18 mouse cellular contexts compared by ENCODE assay signal in the genomic region with DNA sequence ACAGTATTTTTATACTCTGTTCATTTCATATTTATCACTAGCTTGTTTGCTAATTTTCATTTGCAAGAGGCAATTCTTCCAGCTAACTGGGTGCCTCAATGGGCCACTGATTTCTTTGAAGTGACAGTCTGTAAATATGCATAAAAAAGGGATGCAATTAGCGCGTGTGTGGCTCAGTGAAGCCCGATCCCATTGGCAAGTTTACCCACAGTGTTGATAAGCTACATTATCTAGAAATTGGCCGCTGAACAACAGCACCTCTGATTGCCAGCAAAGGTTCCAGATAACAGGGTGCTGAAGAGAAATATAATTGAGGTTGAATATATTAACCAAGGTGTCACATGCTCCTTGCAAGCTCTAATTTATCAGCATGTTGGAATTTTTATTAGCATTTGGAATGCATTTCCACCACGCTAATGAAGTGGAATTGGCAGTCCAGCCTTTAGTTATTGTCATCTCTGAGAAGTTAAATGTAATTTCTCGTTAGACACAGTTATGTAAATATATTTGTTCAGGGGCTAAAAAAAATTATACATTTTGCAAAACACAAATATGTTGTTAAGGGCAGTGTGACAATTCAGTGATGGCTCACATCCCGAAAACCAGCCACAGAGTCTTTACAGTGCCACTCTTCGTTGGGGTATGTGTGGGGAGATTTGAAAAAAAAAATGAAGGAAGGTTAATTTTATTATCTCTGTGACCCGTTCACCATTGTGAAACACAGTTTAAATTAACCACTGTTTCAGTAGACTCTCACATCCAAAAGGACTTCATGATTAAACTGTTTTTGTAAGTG.
DNase-seq lines count a peak whose midpoint lies in the region; ATAC-seq and TF ChIP-seq lines count a peak whose summit lies in the region.
"Had no signal": no experiment of that assay in that cellular context is flagged by ENCODE, and none has a peak within 500 bp of the region (broad histone marks: within the 10 kb centered on the region; RNA-seq: fewer than 3 reads in every experiment).

No protein-coding gene starts in this region.

- H3K9ac ChIP-seq in hindbrain, embryonic 12.5 days = no peak overlapping the region
- no peak overlapping the region for H3K9ac ChIP-seq in forebrain, embryonic 13.5 days
- H3K9ac ChIP-seq in hindbrain, postnatal 0 days (replicated peaks; ENCODE audit: low read length) = no peak overlapping the region
- H3K9ac ChIP-seq: heart, embryonic 12.5 days; kidney, embryonic 15.5 days; limb, embryonic 15.5 days; liver, embryonic 15.5 days; neural tube, embryonic 12.5 days had no signal

- intact Hi-C loops in left cerebral cortex, postnatal 10 days (cut with DNase I) = loop anchor here (10.0 kb wide), 2 partner anchors 406 to 1146 kb away; no protein-coding TSS in a partner anchor

- no peak for TF ChIP-seq POLR2A in brain, embryonic 14.5 days (IDR thresholded peaks at IDR 0.05; ENCODE audit: borderline replicate concordance, extremely low read depth, insufficient read depth, insufficient read length, poor library complexity, severe bottlenecking)

- ATAC-seq in hindbrain, embryonic 12.5 days (ENCODE audit: low FRiP score) = peak; percentile 59
- ATAC-seq in forebrain, embryonic 13.5 days = peak; percentile 94
- ATAC-seq in hindbrain, postnatal 0 days = no peak
- ATAC-seq: inflammation-experienced regulatory T-cells, adult 6 months had no signal

- H3K27me3 ChIP-seq in hindbrain, embryonic 12.5 days = no peaks in the 10 kb centered on the region
- H3K27me3 ChIP-seq in hindbrain, embryonic 10.5 days (ENCODE audit: insufficient read depth, poor library complexity, severe bottlenecking) = no peaks in the 10 kb centered on the region
- H3K27me3 ChIP-seq in forebrain, embryonic 13.5 days = no peaks in the 10 kb centered on the region; the same call in 1 of the 2 replicates
- 0 out of 2 replicates have a peak, but pooled peaks cover 4% of the 10 kb centered on the region for H3K27me3 ChIP-seq in hindbrain, postnatal 0 days (ENCODE audit: insufficient read depth, low read length)
- H3K27me3 ChIP-seq: CH12.LX; heart, embryonic 12.5 days; kidney, embryonic 15.5 days; liver, embryonic 15.5 days; neural tube, embryonic 12.5 days had no signal

- H3K4me3 ChIP-seq in hindbrain, embryonic 12.5 days = no peak overlapping the region
- no peak overlapping the region for H3K4me3 ChIP-seq in hindbrain, embryonic 10.5 days
- H3K4me3 ChIP-seq in forebrain, embryonic 13.5 days = no peak overlapping the region
- no peak overlapping the region for H3K4me3 ChIP-seq in hindbrain, postnatal 0 days (ENCODE audit: low read length)
- H3K4me3 ChIP-seq: heart, embryonic 12.5 days; kidney, embryonic 15.5 days; limb, embryonic 15.5 days; liver, embryonic 15.5 days; neural tube, embryonic 12.5 days had no signal

- peaks cover 17% of the 10 kb centered on the region for H3K4me1 ChIP-seq in hindbrain, embryonic 12.5 days
- peaks cover 29% of the 10 kb centered on the region for H3K4me1 ChIP-seq in hindbrain, embryonic 10.5 days (replicated peaks)
- H3K4me1 ChIP-seq in forebrain, embryonic 13.5 days = peaks cover 45% of the 10 kb centered on the region
- no peaks in the 10 kb centered on the region for H3K4me1 ChIP-seq in hindbrain, postnatal 0 days (ENCODE audit: insufficient read depth, low read length)
- H3K4me1 ChIP-seq: liver, embryonic 15.5 days had no signal

- no peak overlapping the region for H3K4me2 ChIP-seq in hindbrain, embryonic 12.5 days (replicated peaks)
- peak overlapping the region; percentile 42 for H3K4me2 ChIP-seq in forebrain, embryonic 13.5 days
- no peak overlapping the region for H3K4me2 ChIP-seq in hindbrain, postnatal 0 days (ENCODE audit: low read depth, low read length)
- H3K4me2 ChIP-seq: heart, embryonic 12.5 days; kidney, embryonic 15.5 days; limb, embryonic 15.5 days; liver, embryonic 15.5 days; neural tube, embryonic 12.5 days had no signal

- no peak overlapping the region for H3K27ac ChIP-seq in hindbrain, embryonic 12.5 days
- H3K27ac ChIP-seq in hindbrain, embryonic 10.5 days = no peak overlapping the region
- H3K27ac ChIP-seq in forebrain, embryonic 13.5 days = peak overlapping the region; percentile 66
- H3K27ac ChIP-seq in hindbrain, postnatal 0 days = no peak overlapping the region
- H3K27ac ChIP-seq: kidney, embryonic 15.5 days; limb, embryonic 15.5 days; liver, embryonic 15.5 days; neural tube, embryonic 12.5 days had no signal

- WGBS in hindbrain, embryonic 12.5 days = 51% methylated on average over 9 of the region's 9 CpGs
- WGBS in hindbrain, embryonic 10.5 days = 68% methylated on average over 9 of the region's 9 CpGs
- WGBS in forebrain, embryonic 13.5 days = 15% methylated on average over 9 of the region's 9 CpGs
- WGBS in hindbrain, postnatal 0 days = 36% methylated on average over 9 of the region's 9 CpGs

- no peak for TF ChIP-seq CTCF in brain, embryonic 14.5 days (IDR thresholded peaks at IDR 0.05; ENCODE audit: borderline replicate concordance, extremely low read depth, insufficient read depth, insufficient read length)
- no peak for TF ChIP-seq CTCF in hindbrain, postnatal 0 days (IDR thresholded peaks at IDR 0.05; ENCODE audit: low read depth)

- H3K36me3 ChIP-seq in hindbrain, embryonic 12.5 days = no peaks in the 10 kb centered on the region
- no peaks in the 10 kb centered on the region for H3K36me3 ChIP-seq in hindbrain, embryonic 10.5 days
- no peaks in the 10 kb centered on the region for H3K36me3 ChIP-seq in forebrain, embryonic 13.5 days (ENCODE audit: poor library complexity, severe bottlenecking)
- H3K36me3 ChIP-seq in hindbrain, postnatal 0 days (ENCODE audit: insufficient read depth, low read length) = no peaks in the 10 kb centered on the region
- H3K36me3 ChIP-seq: heart, embryonic 12.5 days; kidney, embryonic 15.5 days; limb, embryonic 15.5 days; liver, embryonic 15.5 days; neural tube, embryonic 12.5 days had no signal

- DNase-seq in hindbrain, embryonic 10.5 days (ENCODE audit: low spot score) = no peak
- peak; percentile 97 for DNase-seq in brain, embryonic 14.5 days (ENCODE audit: low read depth)
- peak; percentile 36 for DNase-seq in hindbrain, postnatal 0 days (ENCODE audit: low spot score)
- no peak for DNase-seq in left cerebral cortex, postnatal 10 days (ENCODE audit: extremely low spot score in 1 of 2, low spot score in 2 of 2)
- no peak for DNase-seq in embryo, embryonic 11 days
- no peak for DNase-seq in heart, adult 18-20 months
- DNase-seq: cerebellum, adult 9-11 months; kidney, postnatal 4 days; thymus, postnatal 36 days had no signal

- H3K9me3 ChIP-seq in hindbrain, embryonic 12.5 days (replicated peaks) = no peaks in the 10 kb centered on the region
- no peaks in the 10 kb centered on the region for H3K9me3 ChIP-seq in hindbrain, embryonic 10.5 days
- no peaks in the 10 kb centered on the region for H3K9me3 ChIP-seq in forebrain, embryonic 13.5 days (replicated peaks)
- no peaks in the 10 kb centered on the region for H3K9me3 ChIP-seq in hindbrain, postnatal 0 days (ENCODE audit: low read length)
- H3K9me3 ChIP-seq: heart, embryonic 12.5 days; kidney, embryonic 15.5 days; limb, embryonic 15.5 days; liver, embryonic 15.5 days; neural tube, embryonic 12.5 days had no signal

Comparison
In these comparisons a context has a peak if more than half of its experiments do, and no peak if none do; other contexts are left out.
1. DNase-seq: peak in brain, embryonic 14.5 days (single experiment) and hindbrain, postnatal 0 days (single experiment); none in hindbrain, embryonic 10.5 days (single experiment), left cerebral cortex, postnatal 10 days (0 of 2), embryo, embryonic 11 days (single experiment) and heart, adult 18-20 months (0 of 2).